Mouse (Mus musculus) liver, postnatal 0 days (tissue): Measurements from ENCODE around the gene Fam163a.

Source experiments
- CTCF ChIP-seq: sonication (generic); IDR thresholded peaks from 2 replicates; pipeline ENCODE4 v1.5.1; 2016; ENCODE audit warnings: antibody characterized with exemption, low read depth
- EP300 ChIP-seq: IDR thresholded peaks from 2 replicates; pipeline ENCODE4 v1.6.1; 2016; ENCODE audit warnings: antibody characterized with exemption, low read depth, mild to moderate bottlenecking

- no peak for TF ChIP-seq CTCF
- no peak for TF ChIP-seq EP300
These were observed 11.4 kb upstream of the Fam163a start for GRCm38 (mm10) chr1:156216249-156216648.
